Mouse (Mus musculus): ENCODE data around the gene Shisa5.

Shisa5 gene

GRCm38 (mm10) chr9:109093786-109094552 lies 55.6 kb downstream of the Shisa5 start:
- no peak for DNase-seq (ENCODE audit: low read depth)

DNA sequence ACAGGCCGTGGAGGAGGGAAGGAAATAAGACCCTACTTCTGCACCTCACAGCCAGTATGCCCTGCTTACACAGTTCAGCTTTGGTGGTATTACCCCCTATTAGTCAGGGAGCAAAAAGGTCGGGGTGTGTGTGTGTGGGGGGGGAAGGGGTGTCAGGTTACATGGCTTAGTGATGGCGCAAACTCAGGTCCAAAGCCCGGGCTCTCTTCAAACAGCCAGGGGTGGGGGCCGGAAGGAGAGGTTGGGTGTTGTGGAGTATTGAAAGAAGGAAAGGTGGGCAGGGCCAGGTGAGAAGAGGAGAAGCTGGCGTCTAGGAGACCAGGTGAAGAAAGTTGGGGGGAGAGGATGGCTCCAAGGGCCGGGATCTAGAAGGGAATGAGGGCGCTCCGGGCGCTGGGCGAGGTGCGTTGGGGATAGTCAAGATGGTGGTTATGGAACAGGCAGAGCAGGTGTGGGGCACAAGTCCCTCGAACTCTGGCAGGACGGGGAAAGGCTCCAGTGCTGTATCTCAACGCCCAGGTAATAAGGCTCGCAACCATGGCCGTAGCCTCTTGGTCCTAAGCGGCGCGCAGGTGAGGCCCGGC lies 56.3 kb downstream of the Shisa5 start:
- DNase-seq (ENCODE audit: low read depth) = no peak

DNA sequence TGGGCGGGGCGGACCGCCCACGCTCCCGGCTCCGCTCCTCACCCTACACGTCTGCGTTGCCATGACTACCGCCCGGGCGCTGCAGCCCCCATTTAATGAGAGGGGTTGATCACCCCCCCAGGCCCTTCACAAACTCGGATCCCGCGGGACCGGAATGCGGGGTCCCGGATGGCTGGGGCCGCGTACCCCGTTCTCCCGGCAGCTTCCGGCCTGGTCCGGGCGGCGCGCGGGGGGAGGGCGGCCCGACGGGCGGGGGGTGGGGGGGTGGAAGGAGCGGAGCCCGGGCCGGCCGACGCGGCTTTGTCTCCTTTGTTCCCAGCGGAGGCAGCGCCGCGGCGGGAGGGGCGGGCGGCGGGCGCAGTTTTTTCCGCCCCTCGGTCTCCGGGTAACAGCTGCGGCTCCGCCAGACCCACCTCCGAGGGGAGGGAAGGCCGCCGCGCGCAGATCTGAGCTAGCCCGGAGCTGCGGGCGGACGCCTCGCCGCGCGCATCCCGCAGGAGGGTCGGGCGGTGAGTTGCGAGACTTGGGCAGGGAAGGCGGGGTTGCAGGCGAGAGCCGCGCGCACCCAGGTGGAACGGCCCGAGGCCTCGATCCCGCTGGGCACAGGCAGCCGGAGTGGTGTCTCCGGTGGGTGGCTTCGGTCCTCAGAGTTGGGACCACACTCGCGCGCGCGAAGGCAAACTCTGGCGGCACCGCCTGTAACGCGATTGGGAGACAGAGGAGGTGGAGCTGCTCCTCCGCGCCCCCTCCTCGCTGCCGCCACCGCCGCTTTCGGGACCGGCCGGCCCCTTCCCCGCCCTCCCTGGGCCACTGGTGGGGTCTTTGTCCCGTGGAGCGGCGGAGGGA lies 57.0 kb downstream of the Shisa5 start, which contains the start of gene Plxnb1:
TSS of gene Plxnb1 (plus strand) at position 253 of the 846 bp plus-strand sequence.
- no peak for DNase-seq (ENCODE audit: low read depth)

DNA sequence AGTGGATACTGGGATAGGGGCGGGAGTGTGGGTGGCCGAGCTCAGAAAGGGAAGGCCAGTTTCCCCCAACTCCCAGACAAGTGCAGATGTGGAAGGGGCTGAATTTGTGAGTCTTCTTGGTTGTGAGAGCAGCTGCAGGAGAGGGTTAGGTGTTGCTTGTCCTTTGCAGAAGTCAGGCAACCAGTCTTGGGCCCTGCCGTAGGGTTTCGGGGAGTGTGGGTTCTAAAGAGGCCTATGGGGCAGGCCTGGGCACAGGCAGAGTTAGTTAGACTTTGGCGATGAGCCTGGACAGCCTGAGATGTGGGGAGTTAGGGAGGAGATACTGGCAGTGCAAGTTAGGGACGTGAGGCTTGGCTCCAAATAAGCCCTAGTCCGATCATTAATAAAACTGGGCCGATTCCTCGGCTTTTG lies 57.9 kb downstream of the Shisa5 start:
- no peak for DNase-seq (ENCODE audit: low read depth)

GRCm38 (mm10) chr9:109096856-109097255 lies 58.5 kb downstream of the Shisa5 start:
- DNase-seq (ENCODE audit: low read depth) = no peak

GRCm38 (mm10) chr9:109097291-109097690 lies 58.9 kb downstream of the Shisa5 start:
- no peak for DNase-seq (ENCODE audit: low read depth)

DNA sequence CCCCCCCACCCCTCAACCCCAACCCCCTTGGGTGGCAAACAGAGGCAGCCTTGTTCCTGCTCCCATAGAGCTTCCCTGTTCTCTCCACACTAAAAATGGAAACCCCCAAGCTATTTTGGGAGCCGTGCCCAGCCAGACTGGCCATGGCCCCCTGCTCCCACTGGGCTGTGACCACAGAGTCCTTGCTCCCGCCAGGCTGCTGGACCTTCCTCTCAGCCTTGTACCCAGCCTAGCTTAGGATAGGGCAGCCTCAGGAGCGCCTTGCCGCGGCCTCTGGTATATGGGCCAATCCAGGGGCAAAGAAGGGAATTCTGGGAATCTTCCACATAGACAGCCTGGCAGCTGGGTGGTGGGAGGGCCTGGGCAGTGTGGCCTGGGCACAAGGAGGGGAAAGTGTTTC lies 59.5 kb downstream of the Shisa5 start:
- DNase-seq (ENCODE audit: low read depth) = no peak

DNA sequence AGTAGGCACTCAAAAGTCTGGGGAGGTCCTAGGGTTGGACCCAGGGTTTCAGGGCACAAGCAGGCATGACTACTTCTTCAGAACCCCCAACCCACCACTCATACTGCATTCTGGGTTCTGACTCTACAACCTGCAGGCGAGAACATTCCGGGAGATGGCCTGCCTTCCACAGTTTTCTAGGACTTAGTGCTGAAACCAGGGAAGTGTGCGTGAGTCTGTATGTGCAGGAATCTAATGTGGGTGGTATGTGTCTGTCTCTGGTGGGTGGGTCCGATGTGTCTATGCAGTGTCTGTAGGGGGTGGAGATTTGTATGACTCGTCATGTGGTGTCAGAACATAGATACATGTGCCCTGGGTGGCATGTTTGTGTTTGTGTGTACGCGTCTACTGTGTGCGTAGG lies 60.0 kb downstream of the Shisa5 start:
- DNase-seq (ENCODE audit: low read depth) = no peak

DNA sequence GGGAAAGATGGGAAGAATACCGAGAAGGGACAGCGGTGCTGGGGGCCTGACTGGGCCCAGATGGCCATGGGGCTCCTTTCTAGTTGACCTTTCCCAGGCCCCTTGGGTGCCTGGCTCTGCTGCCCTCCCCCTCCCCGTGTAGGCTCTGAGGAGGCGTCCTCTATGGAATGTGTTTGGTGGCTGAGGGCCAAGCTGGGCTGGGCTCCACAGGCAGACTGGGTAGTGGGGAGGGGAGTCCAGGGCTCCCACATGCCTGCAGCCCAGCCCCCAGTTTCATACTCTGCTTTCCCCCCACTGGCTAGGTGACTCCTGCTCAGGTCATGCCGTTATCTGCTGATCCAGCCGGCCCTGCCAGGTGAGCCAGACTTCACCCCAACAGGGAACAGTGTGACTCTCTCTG lies 60.6 kb downstream of the Shisa5 start:
- no peak for DNase-seq (ENCODE audit: low read depth)

- no peak for DNase-seq (ENCODE audit: low read depth)
These were observed 62.1 kb downstream of the Shisa5 start for GRCm38 (mm10) chr9:109100307-109100928.

GRCm38 (mm10) chr9:109101933-109102445 lies 63.6 kb downstream of the Shisa5 start:
- no peak for DNase-seq (ENCODE audit: low read depth)

DNA sequence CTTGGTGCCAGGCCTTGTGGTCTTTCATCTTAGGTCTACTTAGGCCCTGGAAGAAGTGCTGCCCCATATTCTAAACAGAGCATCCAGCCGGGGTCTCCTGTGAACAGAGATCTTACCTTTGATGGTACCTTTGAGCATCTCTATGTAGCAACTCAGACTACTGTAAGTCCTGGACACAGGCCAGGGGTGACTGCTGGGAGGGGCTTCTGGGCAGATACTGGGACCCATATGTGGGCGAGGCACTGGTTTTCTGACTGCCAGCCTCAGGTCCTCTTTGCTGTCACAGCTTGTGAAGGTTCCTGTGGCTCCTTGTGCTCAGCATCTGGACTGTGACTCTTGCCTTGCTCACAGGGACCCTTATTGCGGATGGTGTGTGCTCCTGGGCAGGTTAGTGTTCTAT lies 64.2 kb downstream of the Shisa5 start:
- no peak for DNase-seq (ENCODE audit: low read depth)

- DNase-seq (ENCODE audit: low read depth) = no peak
These were observed 64.9 kb downstream of the Shisa5 start for GRCm38 (mm10) chr9:109103250-109103649.

DNA sequence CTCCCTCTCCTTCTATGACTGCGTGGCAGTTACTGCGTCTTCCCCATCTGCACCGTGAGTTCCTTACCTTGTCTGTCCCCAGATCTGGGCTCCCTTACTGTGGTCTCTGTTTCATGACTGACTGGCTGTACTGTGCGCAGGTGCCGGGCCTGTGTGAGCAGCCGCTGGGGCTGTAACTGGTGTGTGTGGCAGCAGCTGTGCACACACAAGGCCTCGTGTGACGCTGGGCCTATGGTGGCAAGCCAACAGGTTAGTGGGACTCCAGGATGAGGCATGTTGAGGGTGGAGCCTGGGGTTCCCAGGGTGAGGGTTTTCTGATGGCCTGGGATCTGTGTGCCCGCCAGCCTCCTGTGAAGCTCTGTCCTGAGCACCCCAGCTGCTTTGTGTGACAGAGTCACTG lies 65.7 kb downstream of the Shisa5 start:
- no peak for DNase-seq (ENCODE audit: low read depth)

DNA sequence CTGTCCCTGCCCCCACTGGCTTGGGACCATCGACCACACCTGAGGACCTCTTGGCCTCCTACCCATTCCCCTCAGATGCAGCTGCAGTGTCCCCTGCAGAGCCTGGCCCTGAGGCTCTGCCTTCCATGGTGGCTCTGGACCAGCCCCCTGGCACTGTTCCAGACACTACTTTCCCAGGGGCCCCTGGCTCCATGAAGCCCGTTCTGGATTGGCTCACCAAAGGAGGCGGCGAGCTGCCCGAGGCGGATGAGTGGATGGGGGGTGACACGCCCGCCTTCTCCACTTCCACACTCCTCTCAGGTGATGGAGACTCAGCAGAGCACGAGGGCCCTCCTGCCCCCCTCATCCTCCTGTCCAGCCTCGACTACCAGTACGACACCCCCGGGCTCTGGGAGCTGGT lies 66.6 kb downstream of the Shisa5 start:
- no peak for DNase-seq (ENCODE audit: low read depth)

GRCm38 (mm10) chr9:109105648-109106047 lies 67.3 kb downstream of the Shisa5 start:
- no peak for DNase-seq (ENCODE audit: low read depth)

DNA sequence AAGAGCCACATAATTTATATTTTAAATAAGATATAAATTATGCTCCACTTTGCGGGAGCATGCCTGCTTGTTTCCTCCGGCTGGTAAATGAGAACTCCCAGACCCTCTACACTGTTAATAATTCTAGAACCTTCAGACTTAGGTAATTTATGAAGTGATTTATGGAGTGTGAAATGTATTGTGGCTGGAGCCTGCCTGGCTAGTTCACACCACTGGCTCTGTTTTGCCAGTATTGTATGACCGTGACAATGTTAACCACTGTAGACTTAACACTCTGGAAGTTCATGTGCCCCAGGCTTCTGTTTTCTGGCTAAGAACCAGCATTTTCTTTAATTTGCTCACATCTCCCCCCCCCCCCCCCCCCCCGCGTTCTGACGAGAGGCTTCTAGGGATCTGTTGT lies 69.0 kb downstream of the Shisa5 start:
- no peak for DNase-seq (ENCODE audit: low read depth)

Data from c-Kit-positive CD71-negative TER-119-negative erythroid progenitor cells, embryonic 14.5 days (primary cell).